Mouse (Mus musculus) ES-CJ7 (cell line): ENCODE results near the gene Xrcc2.
"Not testable (repeated sequence)": the region's sequence is repeated elsewhere in the genome, so short reads cannot be mapped to it uniquely, and the experiment has no call there.

Source experiments
- DNase-seq: peaks from one replicate; pipeline ENCODE4 v3.0.0; 2011; ENCODE audit warnings: low read depth, low spot score

The Xrcc2 gene

DNA sequence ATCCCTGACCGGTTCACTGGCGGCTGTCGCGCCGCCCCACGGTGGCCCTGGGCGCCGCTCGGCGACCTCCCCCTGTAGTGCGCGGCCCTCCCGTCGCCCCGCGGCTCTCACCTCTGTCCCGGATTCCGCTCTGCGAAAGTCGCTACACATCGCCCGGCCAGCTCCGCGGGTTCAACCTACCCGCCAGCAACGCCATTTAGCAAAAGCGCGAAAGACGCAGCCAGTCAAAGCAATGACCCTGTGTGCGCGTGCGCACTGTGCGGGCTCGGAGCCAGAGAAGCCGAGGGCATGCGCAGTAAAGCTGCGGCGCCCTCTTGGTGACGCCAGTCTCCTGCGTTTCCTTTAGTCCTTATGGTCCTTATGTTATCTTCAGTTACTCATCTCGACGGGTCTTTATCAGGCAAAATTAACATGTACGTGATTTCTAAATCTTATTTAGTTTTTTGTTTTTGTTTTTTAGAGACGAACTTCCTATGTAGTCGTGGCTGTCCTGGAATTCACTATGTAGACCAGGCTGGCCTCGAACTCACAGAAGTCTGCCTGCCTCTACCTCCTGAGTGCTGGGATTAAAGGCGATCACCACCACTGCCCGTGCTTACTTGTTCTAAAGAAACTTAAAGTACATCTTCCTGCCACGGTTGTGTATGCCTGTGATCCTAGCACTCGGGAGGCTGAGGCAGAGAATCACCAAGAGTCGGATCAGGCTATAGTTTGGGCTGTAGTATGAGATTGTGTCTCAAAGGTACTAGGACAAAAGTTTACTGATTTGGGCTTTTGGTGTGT lies at the start of gene Xrcc2:
Gene Xrcc2 (minus strand): TSS at position 259 of the 783 bp plus-strand sequence.
- DNase-seq, result peak; percentile 96

DNA sequence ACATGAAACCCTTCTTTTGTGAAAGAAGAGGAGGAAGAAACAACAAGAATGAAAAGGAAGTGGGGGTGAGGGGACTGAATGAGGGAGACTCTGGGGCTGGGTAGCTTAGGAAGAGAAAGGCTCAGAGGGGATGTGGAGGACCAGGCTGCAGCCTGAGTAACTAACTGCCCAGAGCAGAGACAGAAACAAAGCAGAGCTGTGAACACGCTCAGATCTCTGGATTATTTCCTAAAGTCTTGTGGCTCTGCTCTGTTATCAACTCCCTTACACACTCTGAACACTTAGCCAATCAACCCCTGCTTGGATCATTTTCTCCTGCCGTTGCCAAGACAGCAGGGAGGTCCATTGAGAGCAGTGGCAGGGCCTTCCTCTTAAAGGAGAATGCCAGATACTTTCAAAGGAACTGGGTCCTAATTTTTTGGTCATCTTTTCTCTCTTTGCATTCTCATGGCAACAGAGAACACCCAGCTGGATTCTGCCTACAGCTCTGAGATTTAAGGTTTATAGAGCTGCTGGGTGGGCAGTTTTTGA lies 48.7 kb upstream of the Xrcc2 start:
- DNase-seq, result no peak

DNA sequence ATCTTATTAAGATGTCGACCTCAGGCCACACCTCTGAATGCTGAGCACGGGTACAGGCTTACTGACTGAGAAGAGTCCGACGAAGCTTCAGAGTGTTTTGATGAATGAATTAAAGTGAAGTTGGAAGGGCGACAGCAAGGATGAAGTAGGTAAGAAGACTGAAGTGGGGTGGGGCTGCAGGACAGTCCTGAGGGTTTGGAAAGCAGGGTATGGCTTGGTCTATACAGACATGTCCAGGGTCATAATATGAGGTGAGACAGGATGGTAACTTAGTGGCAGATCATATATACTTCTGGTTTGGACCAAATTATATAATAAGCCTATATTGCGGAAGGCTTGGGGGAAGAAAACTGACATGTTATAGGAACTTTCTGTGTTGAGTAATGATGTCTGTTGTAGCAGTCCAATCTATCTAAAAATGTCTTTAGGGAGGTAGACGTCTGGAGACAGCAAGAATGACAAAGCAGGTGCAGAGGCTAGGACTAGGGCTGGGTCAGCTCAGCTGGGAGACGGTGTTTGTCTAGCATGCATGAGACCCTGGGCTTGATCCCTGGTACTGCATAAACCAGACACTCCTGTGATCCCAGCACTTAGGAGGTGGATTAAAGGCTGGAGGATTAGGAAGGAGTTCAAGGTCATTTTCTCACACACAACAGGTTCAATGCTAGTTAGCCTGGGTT lies 48.1 kb upstream of the Xrcc2 start:
- DNase-seq, result no peak

DNA sequence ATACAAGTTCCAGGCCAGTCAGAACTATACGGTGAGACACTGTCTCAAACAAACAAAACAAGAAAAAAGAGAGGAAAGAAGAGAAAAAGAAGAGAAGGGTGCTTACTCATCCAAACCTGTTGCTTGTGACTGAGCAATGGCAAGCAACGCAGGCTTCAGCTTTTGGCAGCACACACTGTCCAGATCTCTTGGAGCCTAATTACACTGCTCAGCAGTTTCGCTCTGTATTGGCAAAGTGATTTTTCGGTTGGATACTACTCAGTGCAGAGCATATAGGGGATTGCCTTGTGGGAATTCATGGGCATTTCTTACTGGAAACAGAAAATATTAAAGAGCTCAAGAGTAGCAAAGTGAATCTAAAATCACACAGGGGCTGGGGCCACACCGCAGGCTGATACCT lies 47.2 kb upstream of the Xrcc2 start:
- no peak for DNase-seq

DNA sequence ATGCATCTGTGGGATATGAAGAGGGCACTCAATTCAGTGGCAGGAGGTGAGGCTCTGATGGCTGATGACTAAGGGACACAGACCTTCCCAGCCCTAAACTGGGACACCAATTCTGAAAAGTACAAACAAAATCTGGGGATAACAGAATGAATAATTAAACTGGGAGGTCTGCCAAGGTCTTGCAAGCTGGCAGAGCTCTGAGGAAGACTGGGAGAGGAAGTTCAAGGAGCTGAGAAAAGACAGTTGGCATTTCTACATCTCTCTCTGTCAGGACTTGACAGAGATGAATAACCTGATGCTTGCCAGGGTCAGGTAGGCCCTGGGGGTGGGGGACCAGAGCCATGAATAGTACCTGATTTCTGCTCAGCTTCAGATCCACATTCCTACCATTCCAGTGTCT lies 45.9 kb upstream of the Xrcc2 start:
- DNase-seq, result no peak

DNA sequence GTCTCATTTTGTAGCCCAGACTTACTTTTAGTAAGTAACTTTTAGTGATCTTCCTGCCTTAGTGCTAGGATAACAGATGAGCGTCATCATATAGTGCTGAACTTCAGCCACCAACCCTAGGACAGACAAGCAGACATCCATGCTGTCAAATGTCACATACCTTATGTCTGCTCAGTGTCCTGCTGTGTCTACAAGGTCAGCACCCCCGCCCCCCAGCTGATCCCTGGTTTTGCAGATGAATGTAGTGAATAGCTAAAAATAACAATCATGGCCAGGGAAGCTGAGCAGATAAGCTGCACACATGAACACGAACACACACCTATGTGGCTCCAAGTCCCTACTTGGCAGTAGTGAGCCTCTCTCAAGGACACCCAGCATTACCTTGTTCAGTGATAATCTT lies 43.0 kb upstream of the Xrcc2 start:
- no peak for DNase-seq

DNA sequence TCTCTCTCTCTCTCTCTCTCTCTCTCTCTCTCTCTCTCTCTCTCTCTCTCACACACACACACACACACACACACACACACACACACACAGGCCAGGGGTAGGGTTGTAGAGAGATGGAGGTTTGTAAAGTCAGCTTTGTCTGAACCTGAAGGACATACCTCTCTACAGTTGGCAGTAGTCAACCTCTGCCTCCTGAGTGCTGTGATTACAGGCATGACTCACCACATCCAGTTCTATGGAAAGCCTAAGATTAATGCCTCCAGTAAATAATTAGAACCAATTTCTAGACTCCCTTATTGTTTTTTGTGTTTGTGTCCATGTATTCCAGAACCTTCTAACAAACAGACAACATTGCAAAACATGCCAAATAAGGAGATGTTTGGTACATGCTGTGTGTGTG lies 42.3 kb upstream of the Xrcc2 start:
- DNase-seq, result no peak

DNA sequence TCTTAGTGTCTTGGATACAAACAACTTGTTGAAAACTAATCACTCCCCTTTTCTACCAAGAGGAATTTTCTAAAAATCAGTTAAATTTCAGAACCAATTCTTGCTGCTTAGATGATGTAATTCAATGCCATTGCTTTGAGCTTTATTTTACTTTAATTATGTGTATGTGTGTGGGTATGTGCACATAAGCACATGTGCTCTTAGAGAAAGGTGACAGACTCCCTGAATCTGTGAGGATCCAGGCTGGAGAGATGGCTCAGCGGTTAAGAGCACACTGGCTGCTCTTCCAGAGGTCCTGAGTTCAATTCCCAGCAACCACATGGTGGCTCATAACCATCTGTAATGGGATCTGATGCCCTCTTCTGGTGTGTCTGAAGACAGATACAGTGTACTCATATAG lies 33.3 kb upstream of the Xrcc2 start:
- not testable (repeated sequence) for DNase-seq

DNA sequence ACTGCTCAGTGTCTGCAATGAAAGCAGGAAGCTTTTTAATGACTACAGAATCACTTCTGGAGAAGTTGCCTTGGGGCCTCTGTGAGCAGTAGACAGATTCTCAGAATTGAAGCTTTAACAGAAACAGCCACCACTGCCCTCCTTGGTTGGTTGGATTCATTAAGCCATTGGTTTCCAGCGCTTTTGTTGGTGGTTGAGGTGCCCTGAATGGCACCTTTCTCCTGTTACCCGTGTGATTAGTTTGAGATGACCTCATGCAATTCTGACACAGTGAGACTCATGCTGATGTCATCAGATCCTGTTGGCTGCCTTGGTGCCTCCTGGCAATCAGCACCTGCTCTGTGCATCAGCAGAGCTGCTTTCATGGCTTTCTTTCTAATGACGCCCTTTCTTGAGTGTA lies 32.8 kb upstream of the Xrcc2 start:
- DNase-seq, result no peak

DNA sequence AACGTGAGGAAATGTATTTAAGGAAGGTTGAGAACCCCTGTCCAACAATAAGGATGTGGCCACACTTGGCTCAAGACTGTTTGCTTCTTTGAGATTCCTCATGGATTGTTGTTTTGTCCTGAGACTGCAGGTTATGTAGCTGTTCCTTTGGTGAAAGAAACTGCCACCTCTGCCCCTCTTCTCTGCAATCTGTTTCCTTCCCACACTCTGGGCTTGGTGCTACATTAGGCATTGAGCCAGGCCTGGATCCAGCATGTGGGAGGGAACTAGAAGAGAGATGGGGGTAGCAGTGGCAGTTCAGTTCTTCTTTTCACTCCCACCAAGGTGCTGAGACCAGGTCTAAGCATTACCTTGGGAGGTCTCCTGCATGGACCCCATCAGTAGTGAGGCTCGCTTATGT lies 30.2 kb upstream of the Xrcc2 start:
- no peak for DNase-seq

DNA sequence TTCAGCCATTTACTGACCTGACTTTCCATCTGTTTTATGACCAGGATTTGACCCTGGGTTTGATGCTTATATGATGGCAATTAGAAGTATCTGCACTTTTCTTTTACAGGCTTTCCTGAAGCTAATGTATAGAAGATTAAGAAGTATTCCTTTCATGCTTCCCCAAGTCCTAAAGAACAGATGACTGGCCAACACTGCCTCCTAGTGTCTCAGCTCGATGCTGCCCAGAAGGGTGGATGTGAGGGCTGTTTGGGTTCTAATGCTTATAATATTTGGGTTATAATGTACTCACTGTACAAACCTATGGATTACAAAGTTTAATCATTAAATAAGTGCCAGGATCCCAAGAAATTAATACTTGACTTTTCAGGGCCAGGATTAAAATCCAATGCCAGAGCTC lies 28.7 kb upstream of the Xrcc2 start:
- peak; percentile 23 for DNase-seq

DNA sequence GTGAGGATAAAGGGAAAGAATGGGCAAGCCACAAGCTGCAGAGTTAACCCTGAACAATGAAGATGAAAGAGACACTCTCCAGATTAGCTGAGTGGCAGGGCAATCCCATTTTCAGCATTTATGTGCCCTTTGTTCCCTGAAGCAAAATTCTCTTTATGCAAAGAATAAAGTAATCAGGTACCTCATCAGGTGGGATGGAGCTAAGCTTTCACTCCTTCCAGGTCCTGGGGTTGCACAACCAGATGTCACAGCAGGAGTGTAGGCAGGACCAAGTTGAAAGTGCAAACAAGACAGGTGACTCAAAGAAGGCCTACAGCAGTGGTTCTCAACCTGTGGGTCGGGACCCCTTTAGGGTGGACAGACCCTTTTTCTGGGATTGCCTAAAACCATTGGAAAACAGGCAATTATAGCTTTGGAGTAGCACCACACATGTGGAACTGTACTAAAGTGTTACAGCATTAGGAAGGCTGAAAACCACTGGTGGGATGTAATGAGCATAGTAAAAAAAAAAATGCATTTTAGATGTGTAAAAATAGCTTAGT lies 18.6 kb upstream of the Xrcc2 start:
- DNase-seq, result no peak

DNA sequence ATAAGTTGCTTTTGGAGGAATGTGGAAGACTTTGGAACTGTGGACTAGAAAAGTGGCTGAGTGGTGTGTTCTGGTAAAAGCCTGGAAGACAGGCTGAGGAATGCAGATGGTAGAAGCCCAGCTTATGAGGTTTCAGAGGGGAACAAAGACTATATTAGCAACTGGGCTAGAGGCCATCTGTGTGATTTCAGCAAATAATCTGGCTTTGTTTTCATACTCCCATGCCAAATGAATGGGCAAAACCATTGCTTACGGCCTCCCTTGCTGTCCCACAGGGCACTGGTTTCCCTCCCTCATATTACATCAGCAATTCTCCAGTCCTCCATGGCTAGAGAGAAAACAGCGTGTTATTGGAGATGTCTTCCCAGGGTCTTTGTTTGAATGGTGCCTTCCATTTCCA lies 17.4 kb upstream of the Xrcc2 start:
- DNase-seq, result no peak

DNA sequence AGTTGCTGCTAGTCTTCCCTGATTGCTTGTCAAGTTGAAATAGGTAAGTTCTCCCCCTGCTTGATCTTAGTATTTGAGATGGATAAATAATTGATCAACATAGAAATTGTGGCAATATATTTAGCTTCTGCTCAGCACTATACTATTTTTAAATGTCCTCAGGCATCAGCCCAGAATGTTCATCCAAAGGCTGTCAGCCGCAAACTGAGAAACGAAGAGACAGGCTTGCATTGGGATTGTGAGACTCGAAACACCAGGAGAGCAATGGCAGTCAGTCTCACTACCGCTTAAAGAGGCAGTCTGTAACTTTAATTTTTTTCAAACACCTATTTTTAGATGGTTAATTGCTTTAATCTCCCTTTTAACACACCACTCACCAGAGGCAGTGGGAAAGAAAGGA lies 13.8 kb upstream of the Xrcc2 start:
- no peak for DNase-seq

DNA sequence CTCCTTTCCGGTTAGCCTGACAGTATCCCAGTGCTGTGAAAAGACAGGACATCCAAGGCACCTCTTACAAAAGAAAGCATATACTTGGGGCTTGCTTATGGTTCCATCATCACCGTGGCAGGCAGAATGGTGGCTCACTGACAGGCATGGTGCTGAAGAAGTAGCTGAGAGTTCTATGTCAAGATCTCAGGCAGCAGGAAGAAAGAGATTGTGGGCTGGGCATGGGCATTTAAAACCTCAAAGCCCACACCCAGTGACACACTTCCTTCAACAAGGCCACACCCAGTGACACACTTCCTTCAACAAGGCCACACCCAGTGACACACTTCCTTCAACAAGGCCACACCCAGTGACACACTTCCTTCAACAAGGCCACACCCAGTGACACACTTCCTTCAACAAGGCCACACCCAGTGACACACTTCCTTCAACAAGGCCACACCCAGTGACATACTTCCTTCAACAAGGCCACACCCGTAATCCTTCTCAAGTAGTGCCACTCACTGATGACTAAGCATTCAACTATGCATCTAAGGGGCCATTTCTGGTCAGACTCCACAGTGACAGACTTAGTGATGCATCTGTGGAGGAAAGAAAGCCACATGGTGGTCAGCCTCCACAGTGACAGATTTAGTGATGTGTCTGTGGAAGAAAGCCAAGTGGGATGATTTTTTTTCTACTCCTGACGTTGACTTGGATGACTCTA lies 7.5 kb upstream of the Xrcc2 start:
- DNase-seq, result not testable (repeated sequence)

DNA sequence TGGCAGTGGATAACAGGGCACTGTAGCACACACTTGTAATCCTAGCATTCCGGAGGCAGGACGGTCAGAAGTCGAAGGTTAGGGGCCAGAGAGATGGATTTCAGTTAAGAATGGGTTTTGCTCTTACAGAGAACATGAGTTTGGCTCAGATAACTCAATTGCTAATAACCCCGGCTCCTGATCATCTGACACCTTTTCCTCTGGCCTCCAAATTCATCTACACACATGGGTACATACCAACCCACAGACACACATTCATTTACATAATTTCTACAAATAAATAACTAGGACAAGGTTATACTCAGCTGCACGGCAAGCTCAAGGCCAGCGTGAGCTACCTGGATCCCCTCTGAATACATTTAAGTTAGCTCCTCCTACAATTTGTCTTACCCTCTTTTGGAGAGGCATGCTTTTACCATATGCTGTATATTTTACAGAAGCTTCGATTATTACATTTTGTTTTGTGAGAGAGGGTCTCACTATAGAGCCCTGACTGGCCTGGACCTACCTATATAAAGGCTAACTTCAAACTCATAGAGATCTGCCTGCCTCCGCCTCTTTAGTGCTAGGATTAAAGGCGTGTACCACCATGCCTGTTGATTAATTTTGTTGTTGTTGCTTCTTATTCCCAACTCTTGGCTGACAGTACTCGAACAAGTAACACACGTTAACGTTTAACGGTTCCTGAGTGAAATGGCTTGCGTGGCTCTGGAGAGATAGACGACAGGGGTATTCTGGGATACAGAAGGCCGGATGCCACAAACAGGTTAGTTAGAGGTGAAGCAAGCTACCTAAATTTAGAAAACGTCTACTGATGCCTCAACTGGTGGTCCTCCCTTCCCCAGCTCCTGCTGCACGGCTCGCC lies 691 bp downstream of the Xrcc2 start:
- no peak for DNase-seq

DNA sequence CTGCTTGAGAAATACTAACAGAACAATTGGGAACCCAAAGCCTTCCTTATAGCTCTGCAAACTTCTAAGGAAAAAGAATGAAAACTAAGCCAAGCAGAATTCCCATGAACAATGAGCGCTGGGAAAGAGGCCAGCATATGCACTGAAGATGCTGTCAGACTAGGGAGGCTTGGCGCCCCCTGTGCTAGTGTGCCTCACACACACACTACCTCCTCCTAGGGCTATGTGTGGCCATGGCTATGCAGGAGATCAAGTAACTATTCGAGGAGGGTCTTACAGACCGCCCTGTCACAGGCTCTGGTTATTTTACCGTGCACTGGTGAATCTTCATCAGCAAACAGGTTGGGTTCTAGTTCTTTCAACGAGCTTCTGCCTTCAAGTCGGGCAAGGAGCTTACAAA lies 7.7 kb downstream of the Xrcc2 start:
- no peak for DNase-seq

DNA sequence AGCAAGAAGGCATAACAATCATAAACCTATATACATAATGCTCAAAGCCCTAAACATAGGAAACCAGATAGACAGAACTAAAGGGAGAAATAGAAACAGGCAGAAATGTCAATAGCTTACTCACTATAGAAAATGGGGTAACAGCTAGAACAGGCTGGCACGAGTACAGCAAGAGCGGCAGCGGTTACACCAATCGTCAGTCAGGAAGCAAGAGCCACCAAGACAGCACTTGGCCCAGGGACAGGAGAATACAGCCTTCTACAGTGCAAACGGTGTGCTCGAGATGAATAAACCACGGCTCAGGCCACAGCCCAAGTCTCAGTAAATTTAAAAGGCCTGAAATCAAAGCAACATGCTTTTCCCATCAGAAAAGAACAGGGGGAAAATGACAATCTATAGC lies 9.4 kb downstream of the Xrcc2 start:
- DNase-seq, result no peak

DNA sequence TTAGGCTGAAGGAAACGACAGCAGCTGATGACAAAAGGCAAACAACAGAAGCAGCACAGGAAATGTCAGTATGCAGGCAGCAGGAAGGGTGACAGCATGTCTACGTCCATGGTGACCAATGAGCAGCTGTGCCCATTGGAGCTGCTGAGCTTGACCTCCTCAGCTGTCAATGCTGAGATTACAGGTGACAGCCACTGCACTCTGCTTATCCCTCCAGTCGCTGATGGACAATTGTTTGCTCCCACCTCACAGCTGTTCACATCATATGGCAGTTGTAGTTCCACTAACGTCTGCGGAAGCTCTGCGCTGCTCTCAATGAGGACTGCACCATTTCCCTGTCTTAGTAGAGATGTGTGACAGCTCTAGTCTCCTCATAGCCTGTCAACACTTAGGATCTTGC lies 9.8 kb downstream of the Xrcc2 start:
- DNase-seq, result no peak

DNA sequence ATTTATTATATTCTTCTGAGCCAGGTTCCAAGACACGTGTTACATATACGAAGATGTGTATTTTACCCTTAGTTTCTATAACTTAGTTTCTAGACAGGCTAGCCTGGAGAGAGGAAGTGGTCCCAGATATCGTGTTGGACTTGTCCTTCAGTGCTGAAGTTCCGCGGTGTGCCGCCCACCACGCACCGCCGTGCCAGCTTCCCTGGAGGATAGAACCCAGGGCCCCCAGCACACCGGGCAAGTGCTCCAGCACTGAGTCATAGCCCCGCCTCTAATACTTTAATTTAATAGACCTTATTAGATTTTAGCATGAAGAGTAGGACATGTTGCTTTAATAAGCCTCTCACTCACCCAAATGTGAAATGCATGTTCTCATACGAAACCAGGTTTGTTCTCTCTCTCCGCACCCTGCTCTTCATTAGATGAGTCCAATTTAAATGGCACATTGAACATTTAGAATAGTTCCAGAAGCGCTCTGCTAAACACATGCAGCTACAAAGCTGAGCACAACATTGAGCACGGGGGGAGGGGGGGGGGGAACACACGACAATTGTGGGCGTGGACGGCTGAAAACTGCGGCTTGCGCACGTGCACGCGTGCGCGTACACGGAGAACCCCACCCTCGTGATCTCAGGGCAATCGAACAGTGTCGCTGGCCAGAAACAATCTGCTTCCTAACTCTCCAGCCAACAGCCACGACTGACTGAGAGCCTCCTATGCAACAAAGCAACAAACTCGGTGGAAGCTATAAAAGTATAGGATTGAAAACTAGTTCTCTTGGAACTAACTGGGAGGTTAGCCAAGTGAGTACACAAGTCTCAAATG lies 33.7 kb downstream of the Xrcc2 start:
- peak; percentile 66 for DNase-seq
